Comparison of ENCODE assay signal across 10 mouse cellular contexts in genomic region chr17:43407548-43407947, GRCm38 (mm10). TPM values are rescaled to one million over a fixed set of nuclear protein-coding genes. Genes with fewer than 3 reads are reported as not detected.
DNase-seq lines count a peak whose midpoint lies in the region; ATAC-seq and TF ChIP-seq lines count a peak whose summit lies in the region.
"Had no signal": no experiment of that assay in that cellular context is flagged by ENCODE, and none has a peak within 500 bp of the region (broad histone marks: within the 10 kb centered on the region; RNA-seq: fewer than 3 reads in every experiment).

No protein-coding gene starts in this region.

- ATAC-seq in lung, postnatal 0 days, result peak; percentile 89
- ATAC-seq in inflammation-experienced regulatory T-cells, adult 6 months, result no peak

- H3K27me3 ChIP-seq in C2C12 (ENCODE audit: control insufficient read depth, insufficient read depth, insufficient read length), result no peaks in the 10 kb centered on the region
- no peaks in the 10 kb centered on the region for H3K27me3 ChIP-seq in lung, postnatal 0 days (replicated peaks; ENCODE audit: insufficient read depth, low read length)
- H3K27me3 ChIP-seq in cerebellum, adult 2 months (ENCODE audit: control insufficient read depth, insufficient read depth, low read length), result no peaks in the 10 kb centered on the region
- H3K27me3 ChIP-seq: megakaryocyte, embryonic 14.5 days; neural tube, embryonic 12.5 days had no signal

- 19% methylated on average over 7 of the region's 7 CpGs for WGBS in lung, postnatal 0 days
- WGBS in cerebellum, adult 2 months, result 71% methylated on average over 7 of the region's 7 CpGs

- H3K4me2 ChIP-seq in lung, postnatal 0 days (replicated peaks; ENCODE audit: low read depth, low read length), result no peak overlapping the region
- H3K4me2 ChIP-seq: neural tube, embryonic 12.5 days had no signal

- TF ChIP-seq EP300 in lung, postnatal 0 days (IDR thresholded peaks at IDR 0.05), result peak; percentile 96

- peak overlapping the region; percentile 66 for H3K27ac ChIP-seq in lung, postnatal 0 days (ENCODE audit: low read length)
- H3K27ac ChIP-seq in cerebellum, adult 2 months (ENCODE audit: insufficient read depth, low read length), result no peak overlapping the region
- H3K27ac ChIP-seq: neural tube, embryonic 12.5 days had no signal

- no peak overlapping the region for H3ac ChIP-seq in C2C12 (ENCODE audit: control insufficient read depth, insufficient read length, low read depth)

- no peaks in the 10 kb centered on the region for H3K79me3 ChIP-seq in C2C12 (ENCODE audit: low read depth)

- DNase-seq in adrenal gland, postnatal 14 days, result peak; percentile 23
- DNase-seq in adrenal gland, adult 8-10 months, result no peak
- peak; percentile 22 for DNase-seq in kidney, adult 18-20 months
- peak; percentile 77 for DNase-seq in lung, postnatal 0 days (ENCODE audit: low spot score)
- DNase-seq in cerebellum, adult 2 months, result no peak
- no peak for DNase-seq in cerebellum, adult 11-12 months

- no peaks in the 10 kb centered on the region for H3K9me3 ChIP-seq in lung, postnatal 0 days (ENCODE audit: low read length)
- H3K9me3 ChIP-seq: neural tube, embryonic 12.5 days had no signal

- no peaks in the 10 kb centered on the region for H3K79me2 ChIP-seq in C2C12 (ENCODE audit: control insufficient read depth, insufficient read depth)

- H3K36me3 ChIP-seq in C2C12 (ENCODE audit: control insufficient read depth, insufficient read depth), result no peaks in the 10 kb centered on the region
- H3K36me3 ChIP-seq in lung, postnatal 0 days (ENCODE audit: insufficient read depth, low read length), result no peaks in the 10 kb centered on the region
- H3K36me3 ChIP-seq: neural tube, embryonic 12.5 days had no signal

- TF ChIP-seq POLR2A in cerebellum, adult 2 months (IDR thresholded peaks at IDR 0.05; ENCODE audit: borderline replicate concordance, insufficient read depth, low read length), result no peak

- no peak overlapping the region for H3K9ac ChIP-seq in lung, postnatal 0 days (replicated peaks; ENCODE audit: low read depth)
- H3K9ac ChIP-seq: neural tube, embryonic 12.5 days had no signal

- TF ChIP-seq CTCF in C2C12 (IDR thresholded peaks at IDR 0.05; ENCODE audit: control insufficient read depth, insufficient read depth, insufficient read length), result no peak
- TF ChIP-seq CTCF in lung, postnatal 0 days (IDR thresholded peaks at IDR 0.05), result no peak
- TF ChIP-seq CTCF in cerebellum, adult 2 months (IDR thresholded peaks at IDR 0.05; ENCODE audit: borderline replicate concordance, insufficient read depth, low read depth, low read length), result no peak

- H3K4me3 ChIP-seq in C2C12 (ENCODE audit: insufficient read depth, poor library complexity, severe bottlenecking), result no peak overlapping the region
- H3K4me3 ChIP-seq in lung, postnatal 0 days (ENCODE audit: low read depth, low read length), result no peak overlapping the region
- no peak overlapping the region for H3K4me3 ChIP-seq in cerebellum, adult 2 months (replicated peaks; ENCODE audit: insufficient read depth, low read depth, low read length)
- H3K4me3 ChIP-seq: megakaryocyte, embryonic 14.5 days; neural tube, embryonic 12.5 days had no signal

- H3K4me1 ChIP-seq in lung, postnatal 0 days (ENCODE audit: insufficient read depth, low read depth, low read length), result no peaks in the 10 kb centered on the region; the same call in 1 of the 2 replicates
- H3K4me1 ChIP-seq in cerebellum, adult 2 months (ENCODE audit: control insufficient read depth, insufficient read depth, low read length), result no peaks in the 10 kb centered on the region
- H3K4me1 ChIP-seq: megakaryocyte, embryonic 14.5 days; neural tube, embryonic 12.5 days had no signal

TF ChIP-seq in C2C12, 6 proteins besides CTCF, POLR2A, EP300 and RAD21:
- TF ChIP-seq CEBPB (IDR thresholded peaks at IDR 0.05; ENCODE audit: low read depth) (peak; percentile 39), USF1 (IDR thresholded peaks at IDR 0.05; ENCODE audit: low read depth) (no peak), MYOD1 (IDR thresholded peaks at IDR 0.05; ENCODE audit: control insufficient read depth, insufficient read length, low read depth) (peak; percentile 10), MYOG (IDR thresholded peaks at IDR 0.05; ENCODE audit: control insufficient read depth, extremely low read depth, insufficient read length) (no peak), FOSL1 (IDR thresholded peaks at IDR 0.05; ENCODE audit: insufficient read depth, low read length, poor library complexity, severe bottlenecking) (peak; percentile 54), MAX (IDR thresholded peaks at IDR 0.05) (no peak)

RNA-seq across cellular contexts. Expression of gene Adgrf5, which starts 47.3 kb away (rescaled TPM):
- total RNA-seq in adrenal gland, postnatal 14 days (2021), result 151 and 182 TPM in 2 replicates
- total RNA-seq in adrenal gland, adult 8-10 months (2022), result 100 to 1,000 TPM in 2 of 4 experiments, 10 to 100 TPM in 2; 79.8 to 113 (median 100) TPM
- polyA plus RNA-seq in C2C12 (2012; fragmentation: generic; extraction: Trizol), result 0.07 TPM
- polyA plus RNA-seq in lung, postnatal 0 days (2015; fragmentation: Nextera tagmentation; extraction: Ambion mirVana), result 51.1 and 68.6 TPM in 2 replicates
- not detected for polyA plus RNA-seq in inflammation-experienced regulatory T-cells, adult 6 months (2017; shearing (Covaris generic))
- polyA plus RNA-seq in cerebellum, adult 2 months (2012; rRNA removed), result 17.8 and 19.0 TPM in 2 replicates

Comparison
In these comparisons a context has a peak if more than half of its experiments do, and no peak if none do; other contexts are left out.
1. DNase-seq: peak in adrenal gland, postnatal 14 days (single experiment), kidney, adult 18-20 months (single experiment) and lung, postnatal 0 days (single experiment); none in adrenal gland, adult 8-10 months (single experiment), cerebellum, adult 2 months (0 of 2) and cerebellum, adult 11-12 months (single experiment).
2. RNA of gene Adgrf5, which starts 47.3 kb away (polyA plus RNA-seq): 51.1 to 68.6 TPM in lung, postnatal 0 days and 17.8 to 19.0 TPM in cerebellum, adult 2 months; 0.07 TPM in C2C12 (single experiment) and not detected in inflammation-experienced regulatory T-cells, adult 6 months; every median in the first group is over 10 times any median in the second.